In genomic region chr6:16870067-16870466, GRCm38 (mm10) we compare ENCODE assay signal across 25 mouse cellular contexts. TPM values are rescaled to one million over a fixed set of nuclear protein-coding genes. Genes with fewer than 3 reads are reported as not detected.
DNase-seq lines count a peak whose midpoint lies in the region; ATAC-seq and TF ChIP-seq lines count a peak whose summit lies in the region.
"Had no signal": no experiment of that assay in that cellular context is flagged by ENCODE, and none has a peak within 500 bp of the region (broad histone marks: within the 10 kb centered on the region; RNA-seq: fewer than 3 reads in every experiment).

No protein-coding gene starts in this region.

- no peak overlapping the region for H3K27ac ChIP-seq in left cerebral cortex, adult 2 months
- H3K27ac ChIP-seq: embryonic facial prominence, embryonic 13.5 days; embryonic facial prominence, embryonic 15.5 days; forebrain, embryonic 10.5 days; forebrain, embryonic 12.5 days had no signal

- no peak overlapping the region for H3K4me3 ChIP-seq in left cerebral cortex, adult 2 months
- H3K4me3 ChIP-seq: embryonic facial prominence, embryonic 13.5 days; embryonic facial prominence, embryonic 15.5 days; erythroblast, embryonic 14.5 days; forebrain, embryonic 10.5 days; forebrain, embryonic 12.5 days had no signal

- peak; percentile 44 for DNase-seq in heart, adult 11 months
- DNase-seq in heart, postnatal 14 days = no peak
- no peak for DNase-seq in left cerebral cortex, adult 2 months (ENCODE audit: extremely low spot score in 1 of 2, low spot score in 2 of 2)
- DNase-seq: adrenal gland, adult 8-10 months; adrenal gland, postnatal 14 days; adrenal gland, postnatal 36 days; cerebellum, adult 11-12 months; cerebellum, adult 2 months; cerebellum, adult 9-10 months; cerebellum, postnatal 10 days; cerebellum, postnatal 25 days; embryo, embryonic 11 days had no signal

- peak; percentile 93 for ATAC-seq in common myeloid progenitor, adult 5-6 weeks (replicated peaks; ENCODE audit: low read depth, poor library complexity, severe bottlenecking)
- peak; percentile 52 for ATAC-seq in megakaryocyte progenitor cell, adult 5-6 weeks (replicated peaks; ENCODE audit: poor library complexity)
- ATAC-seq in activated CD4-positive, CD25-positive, alpha-beta regulatory T cell, adult 4 months = no peak
- ATAC-seq: forebrain, embryonic 14.5 days; forebrain, embryonic 16.5 days; Patski had no signal

- intact Hi-C loops in heart, postnatal 14 days (cut with DNase I) = no loop called here
- intact Hi-C loops in left cerebral cortex, adult 2 months (cut with DNase I) = no loop called here

- TF ChIP-seq CTCF in left cerebral cortex, adult 2 months (IDR thresholded peaks at IDR 0.05) = no peak

RNA-seq across cellular contexts. Expression of gene Tfec, which starts 28.2 kb away (rescaled TPM):
- under 1 TPM; 0.27 to 0.57 TPM for total RNA-seq in heart, postnatal 14 days (2021)
- total RNA-seq in common myeloid progenitor, adult 5-6 weeks (2017) = 10.1 and 22.9 TPM in 2 replicates
- total RNA-seq in megakaryocyte progenitor cell, adult 5-6 weeks (2015) = 117 and 135 TPM in 2 replicates
- total RNA-seq in megakaryocyte progenitor cell, adult 5-6 weeks (2017) = 107 and 121 TPM in 2 replicates
- total RNA-seq in left cerebral cortex, adult 2 months (2021) = not detected
- polyA plus RNA-seq in activated CD4-positive, CD25-positive, alpha-beta regulatory T cell, adult 4 months (2017; shearing (Covaris generic)) = not detected
- total RNA-seq: MEL had no signal
- polyA plus RNA-seq: C2C12; cerebellum, adult 2 months; erythroblast, embryonic 14.5 days; Patski had no signal
